Mouse (Mus musculus) liver (tissue): Measurements from ENCODE around the gene Efna2.
A peak's percentile ranks its signal among the peaks of the same experiment; 100 is the strongest.
"Not testable (repeated sequence)": the region's sequence is repeated elsewhere in the genome, so short reads cannot be mapped to it uniquely, and the experiment has no call there.

ENCODE experiments used
- DNase-seq: peaks from one replicate; pipeline ENCODE4 v3.0.0-alpha.2; 2020; ENCODE audit warnings: mixed read lengths

Efna2 gene

GRCm38 (mm10) chr10:80156002-80156751 is 23.1 kb upstream of the Efna2 start:
- no peak for DNase-seq

GRCm38 (mm10) chr10:80156752-80157053 is 22.6 kb upstream of the Efna2 start:
- DNase-seq, result no peak

- DNase-seq, result no peak
These were observed 21.9 kb upstream of the Efna2 start for GRCm38 (mm10) chr10:80157141-80157929.

GRCm38 (mm10) chr10:80158307-80158986 is 20.8 kb upstream of the Efna2 start:
- DNase-seq, result peak; percentile 69

- no peak for DNase-seq
These were observed 20.2 kb upstream of the Efna2 start for GRCm38 (mm10) chr10:80159021-80159560.

GRCm38 (mm10) chr10:80159561-80160454 is 19.5 kb upstream of the Efna2 start:
- peak; percentile 99 for DNase-seq

GRCm38 (mm10) chr10:80160455-80161371 is 18.6 kb upstream of the Efna2 start:
- peak; percentile 90 for DNase-seq

GRCm38 (mm10) chr10:80161522-80162242 is 17.6 kb upstream of the Efna2 start:
- peak; percentile 49 for DNase-seq

GRCm38 (mm10) chr10:80162243-80162608 is 17.1 kb upstream of the Efna2 start:
- DNase-seq, result no peak

- no peak for DNase-seq
These were observed 16.5 kb upstream of the Efna2 start for GRCm38 (mm10) chr10:80162716-80163299.

- no peak for DNase-seq
These were observed 15.6 kb upstream of the Efna2 start for GRCm38 (mm10) chr10:80163721-80164120.

- DNase-seq, result peak; percentile 45
These were observed 14.9 kb upstream of the Efna2 start for GRCm38 (mm10) chr10:80164161-80164997.

GRCm38 (mm10) chr10:80164998-80165344 is 14.3 kb upstream of the Efna2 start:
- peak; percentile 98 for DNase-seq

- peak; percentile 46 for DNase-seq
These were observed 13.7 kb upstream of the Efna2 start, which contains the start of gene Cirbp for GRCm38 (mm10) chr10:80165392-80166128. TSS of gene Cirbp (plus strand) at chr10:80165985.

- not testable (repeated sequence) for DNase-seq
These were observed 13.1 kb upstream of the Efna2 start for GRCm38 (mm10) chr10:80166136-80166535.

- peak; percentile 100 for DNase-seq
These were observed 11.7 kb upstream of the Efna2 start for GRCm38 (mm10) chr10:80167460-80168037.

GRCm38 (mm10) chr10:80168038-80168661 is 11.1 kb upstream of the Efna2 start:
- DNase-seq, result peak; percentile 94

- DNase-seq, result no peak
These were observed 10.2 kb upstream of the Efna2 start for GRCm38 (mm10) chr10:80169070-80169469.
